Mouse (Mus musculus): Measurements from ENCODE around the gene Sertad2. TPM values are rescaled to one million over a fixed set of nuclear protein-coding genes. Genes with fewer than 3 reads are reported as not detected.

Gene Sertad2
- polyA plus RNA-seq, 1 experiment from 2014 or later = 36.0 TPM

GRCm38 (mm10) chr11:20655795-20656710, 113.0 kb downstream of the Sertad2 start:
- Histone ChIP-seq H3K27me3 (no peaks in the 10 kb centered on the region), H3K4me2 (replicated peaks) (peak overlapping the region; percentile 46), H3K27ac (peak overlapping the region; percentile 91), H3K4me1 (peaks cover 35% of the 10 kb centered on the region), H3K9ac (peak overlapping the region; percentile 49), H3K9me3 (replicated peaks) (no peaks in the 10 kb centered on the region), H3K36me3 (no peaks in the 10 kb centered on the region), H3K4me3 (peak overlapping the region; percentile 6)
- 6% methylated on average over 18 of the region's 18 CpGs for WGBS
- ATAC-seq (ENCODE audit: low FRiP score) = peak; percentile 92

GRCm38 (mm10) chr11:20656711-20657057, 113.6 kb downstream of the Sertad2 start:
- Histone ChIP-seq H3K27ac (peak overlapping the region; percentile 91), H3K36me3 (no peaks in the 10 kb centered on the region), H3K4me3 (peak overlapping the region; percentile 6), H3K9ac (peak overlapping the region; percentile 49), H3K4me2 (replicated peaks) (peak overlapping the region; percentile 46), H3K4me1 (peaks cover 32% of the 10 kb centered on the region), H3K9me3 (replicated peaks) (no peaks in the 10 kb centered on the region), H3K27me3 (no peaks in the 10 kb centered on the region)
- 4% methylated on average over 10 of the region's 10 CpGs for WGBS
- peak; percentile 39 for ATAC-seq (ENCODE audit: low FRiP score)

GRCm38 (mm10) chr11:20659094-20659493, 116.0 kb downstream of the Sertad2 start:
- ATAC-seq (ENCODE audit: low FRiP score) = no peak
- H3K9ac ChIP-seq = no peak overlapping the region
- no peak overlapping the region for H3K4me3 ChIP-seq
- no peaks in the 10 kb centered on the region for H3K9me3 ChIP-seq (replicated peaks)
- WGBS = 86% methylated on average over 3 of the region's 3 CpGs
- peaks cover 38% of the 10 kb centered on the region for H3K4me1 ChIP-seq
- no peaks in the 10 kb centered on the region for H3K27me3 ChIP-seq
- no peak overlapping the region for H3K4me2 ChIP-seq (replicated peaks)
- no peaks in the 10 kb centered on the region for H3K36me3 ChIP-seq
- no peak overlapping the region for H3K27ac ChIP-seq

- H3K4me1 ChIP-seq = peaks cover 28% of the 10 kb centered on the region
- no peak overlapping the region for H3K9ac ChIP-seq
- no peak overlapping the region for H3K4me2 ChIP-seq (replicated peaks)
- no peaks in the 10 kb centered on the region for H3K9me3 ChIP-seq (replicated peaks)
- WGBS = 84% methylated on average over 14 of the region's 14 CpGs
- ATAC-seq (ENCODE audit: low FRiP score) = no peak
- no peaks in the 10 kb centered on the region for H3K36me3 ChIP-seq
- H3K27me3 ChIP-seq = no peaks in the 10 kb centered on the region
- H3K4me3 ChIP-seq = no peak overlapping the region
- no peak overlapping the region for H3K27ac ChIP-seq
Measured at GRCm38 (mm10) chr11:20660111-20661097, 117.4 kb downstream of the Sertad2 start.

GRCm38 (mm10) chr11:20661652-20662051, 118.6 kb downstream of the Sertad2 start:
- Histone ChIP-seq H3K36me3 (no peaks in the 10 kb centered on the region), H3K27me3 (no peaks in the 10 kb centered on the region), H3K4me3 (no peak overlapping the region), H3K4me2 (replicated peaks) (no peak overlapping the region), H3K4me1 (peaks cover 16% of the 10 kb centered on the region), H3K9ac (no peak overlapping the region), H3K27ac (no peak overlapping the region), H3K9me3 (replicated peaks) (no peaks in the 10 kb centered on the region)
- no peak for ATAC-seq (ENCODE audit: low FRiP score)
- WGBS = 45% methylated on average over 4 of the region's 4 CpGs

GRCm38 (mm10) chr11:20662811-20663210, 119.8 kb downstream of the Sertad2 start:
- Histone ChIP-seq H3K27me3 (no peaks in the 10 kb centered on the region), H3K9me3 (replicated peaks) (no peaks in the 10 kb centered on the region), H3K9ac (no peak overlapping the region), H3K4me1 (peaks cover 11% of the 10 kb centered on the region), H3K36me3 (no peaks in the 10 kb centered on the region), H3K4me2 (replicated peaks) (no peak overlapping the region), H3K27ac (no peak overlapping the region), H3K4me3 (no peak overlapping the region)
- WGBS = 55% methylated on average over 7 of the region's 7 CpGs
- ATAC-seq (ENCODE audit: low FRiP score) = no peak

GRCm38 (mm10) chr11:20663580-20664198, 120.6 kb downstream of the Sertad2 start:
- H3K9ac ChIP-seq = 0 out of 2 replicates have a peak overlapping the region, but pooled peaks have one; percentile 14
- peaks cover 11% of the 10 kb centered on the region for H3K4me1 ChIP-seq
- ATAC-seq (ENCODE audit: low FRiP score) = peak; percentile 27; the same call in 1 of the 2 replicates
- H3K9me3 ChIP-seq (replicated peaks) = no peaks in the 10 kb centered on the region
- H3K36me3 ChIP-seq = no peaks in the 10 kb centered on the region
- H3K27me3 ChIP-seq = no peaks in the 10 kb centered on the region
- H3K4me2 ChIP-seq (replicated peaks) = no peak overlapping the region
- WGBS = 27% methylated on average over 4 of the region's 5 CpGs
- H3K4me3 ChIP-seq = no peak overlapping the region
- 0 out of 2 replicates have a peak overlapping the region, but pooled peaks have one; percentile 7 for H3K27ac ChIP-seq

- peaks cover 11% of the 10 kb centered on the region for H3K4me1 ChIP-seq
- no peaks in the 10 kb centered on the region for H3K27me3 ChIP-seq
- H3K27ac ChIP-seq = no peak overlapping the region
- WGBS = 64% methylated on average over 9 of the region's 9 CpGs
- no peak overlapping the region for H3K4me3 ChIP-seq
- no peak overlapping the region for H3K4me2 ChIP-seq (replicated peaks)
- no peaks in the 10 kb centered on the region for H3K9me3 ChIP-seq (replicated peaks)
- H3K9ac ChIP-seq = no peak overlapping the region
- ATAC-seq (ENCODE audit: low FRiP score) = no peak
- no peaks in the 10 kb centered on the region for H3K36me3 ChIP-seq
Measured at GRCm38 (mm10) chr11:20664878-20665277, 121.8 kb downstream of the Sertad2 start.

GRCm38 (mm10) chr11:20671789-20672392, 128.8 kb downstream of the Sertad2 start:
- no peak overlapping the region for H3K27ac ChIP-seq
- no peaks in the 10 kb centered on the region for H3K9me3 ChIP-seq (replicated peaks)
- H3K4me3 ChIP-seq = no peak overlapping the region
- no peak for ATAC-seq (ENCODE audit: low FRiP score)
- no peak overlapping the region for H3K4me2 ChIP-seq (replicated peaks)
- H3K4me1 ChIP-seq = no peaks in the 10 kb centered on the region
- 58% methylated on average over 6 of the region's 6 CpGs for WGBS
- H3K36me3 ChIP-seq = no peaks in the 10 kb centered on the region
- H3K9ac ChIP-seq = no peak overlapping the region
- H3K27me3 ChIP-seq = no peaks in the 10 kb centered on the region; the same call in 1 of the 2 replicates

- no peaks in the 10 kb centered on the region for H3K36me3 ChIP-seq
- no peak overlapping the region for H3K9ac ChIP-seq
- no peaks in the 10 kb centered on the region for H3K4me1 ChIP-seq
- no peaks in the 10 kb centered on the region; the same call in 1 of the 2 replicates for H3K27me3 ChIP-seq
- H3K4me2 ChIP-seq (replicated peaks) = no peak overlapping the region
- H3K27ac ChIP-seq = no peak overlapping the region
- ATAC-seq (ENCODE audit: low FRiP score) = no peak
- no peaks in the 10 kb centered on the region for H3K9me3 ChIP-seq (replicated peaks)
- WGBS = 75% methylated on average over 6 of the region's 6 CpGs
- H3K4me3 ChIP-seq = no peak overlapping the region
Measured at GRCm38 (mm10) chr11:20672513-20672912, 129.5 kb downstream of the Sertad2 start.

- H3K36me3 ChIP-seq = no peaks in the 10 kb centered on the region; the same call in 1 of the 2 replicates
- no peaks in the 10 kb centered on the region for H3K9me3 ChIP-seq (replicated peaks)
- H3K27ac ChIP-seq = no peak overlapping the region
- WGBS = 92% methylated on average over 2 of the region's 2 CpGs
- ATAC-seq (ENCODE audit: low FRiP score) = no peak
- no peak overlapping the region for H3K4me2 ChIP-seq (replicated peaks)
- no peaks in the 10 kb centered on the region for H3K27me3 ChIP-seq
- H3K9ac ChIP-seq = no peak overlapping the region
- no peak overlapping the region for H3K4me3 ChIP-seq
- no peaks in the 10 kb centered on the region for H3K4me1 ChIP-seq
Measured at GRCm38 (mm10) chr11:20679396-20679795, 136.3 kb downstream of the Sertad2 start.

Data from hindbrain, embryonic 12.5 days (tissue).